Mouse (Mus musculus) neural tube, embryonic 12.5 days (tissue): Measurements from ENCODE around the gene Cdc20b. TPM values are rescaled to one million over a fixed set of nuclear protein-coding genes. Genes with fewer than 3 reads are reported as not detected.
"Not testable (repeated sequence)": the region's sequence is repeated elsewhere in the genome, so short reads cannot be mapped to it uniquely, and the experiment has no call there.

Experiments used
- ATAC-seq: fragments of 200-750 bp; cut with Nextera tagmentation; 2 replicates; pipeline ENCODE4 v1.8.0; 2017; ENCODE audit warnings: low read depth, mild to moderate bottlenecking, moderate TSS enrichment, moderate library complexity; ENCODE audit not compliant: low FRiP score
- H3K27ac ChIP-seq: fragments of 300-500 bp; sonication (generic); 2 replicates; pipeline ENCODE4 v1.5.1; 2016
- H3K27me3 ChIP-seq: fragments of 300-500 bp; sonication (generic); replicated peaks from 2 replicates; pipeline ENCODE4 v1.6.1; 2016; ENCODE audit warnings: mild to moderate bottlenecking
- H3K36me3 ChIP-seq: fragments of 300-500 bp; sonication (generic); 2 replicates; pipeline ENCODE4 v1.6.1; 2016; ENCODE audit warnings: mild to moderate bottlenecking
- H3K4me1 ChIP-seq: fragments of 300-500 bp; sonication (generic); 2 replicates; pipeline ENCODE4 v1.6.1; 2016
- H3K4me2 ChIP-seq: fragments of 300-500 bp; sonication (generic); replicated peaks from 2 replicates; pipeline ENCODE4 v1.6.1; 2016; ENCODE audit warnings: mild to moderate bottlenecking
- H3K4me3 ChIP-seq: fragments of 300-500 bp; sonication (generic); 2 replicates; pipeline ENCODE4 v1.5.1; 2016
- H3K9ac ChIP-seq: fragments of 300-500 bp; sonication (generic); 2 replicates; pipeline ENCODE4 v1.6.1; 2016; ENCODE audit warnings: mild to moderate bottlenecking
- H3K9me3 ChIP-seq: fragments of 300-500 bp; sonication (generic); 2 replicates; pipeline ENCODE4 v1.6.1; 2016; ENCODE audit warnings: mild to moderate bottlenecking
- WGBS: fragments of 180-500 bp; shearing (Covaris S2); methylation state at CpG from one replicate; pipeline ENCODE4 v1.1.7; 2016; 5-methylcytosine and 5-hydroxymethylcytosine counted together
- polyA plus RNA-seq: library from polyadenylated mRNA; unstranded; fragments of >200 nt; fragmentation: Nextera tagmentation; extraction: Ambion mirVana; gene quantifications from 2 replicates; pipeline ENCODE4 v1.2.1, GENCODE M21; 2016

The Cdc20b gene
- polyA plus RNA-seq, 1 experiment from 2014 or later = not detected

DNA sequence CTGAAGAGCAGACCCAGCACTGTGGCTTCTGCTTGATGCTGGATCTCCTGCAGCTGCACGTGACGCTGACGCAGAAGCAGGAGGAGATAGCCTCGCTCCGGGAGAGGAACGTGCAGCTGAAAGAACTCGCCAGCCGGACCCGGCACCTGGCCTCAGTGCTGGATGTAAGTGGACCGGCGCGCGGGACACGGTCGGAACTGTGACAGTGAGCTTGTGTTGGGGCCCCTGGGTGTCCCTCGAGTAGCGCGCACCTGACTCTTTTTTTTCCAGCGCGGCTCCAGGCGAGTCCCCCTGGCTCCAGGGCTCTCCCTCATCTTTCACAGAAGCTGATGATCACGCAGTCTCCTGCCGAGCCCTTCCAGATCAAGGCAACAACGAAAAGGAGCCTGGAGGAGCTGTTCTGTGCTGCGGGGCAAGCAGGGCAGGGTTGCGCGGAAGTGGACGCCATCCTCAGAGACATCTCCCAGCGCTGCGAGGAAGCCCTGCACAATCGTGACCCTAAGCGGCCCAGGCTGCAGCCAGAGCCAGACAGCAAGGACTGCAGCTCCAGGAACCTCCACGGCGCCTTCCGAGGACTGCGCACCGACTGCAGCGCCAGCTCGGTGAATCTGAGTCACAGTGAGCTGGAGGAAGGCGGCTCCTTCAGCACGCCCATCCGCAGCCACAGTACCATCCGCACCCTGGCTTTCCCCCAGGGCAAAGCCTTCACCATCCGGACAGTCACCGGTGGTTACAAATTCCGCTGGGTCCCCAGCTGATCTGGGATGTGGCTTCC is 36.3 kb upstream of the Cdc20b start:
- Histone ChIP-seq H3K9ac (peak overlapping the region; percentile 46), H3K27me3 (peaks cover 78% of the 10 kb centered on the region), H3K4me2 (peak overlapping the region; percentile 81), H3K36me3 (no peaks in the 10 kb centered on the region), H3K4me3 (peak overlapping the region; percentile 40), H3K4me1 (peaks cover 16% of the 10 kb centered on the region), H3K9me3 (no peaks in the 10 kb centered on the region), H3K27ac (no peak overlapping the region)
- under 1% methylated on average over 46 of the region's 46 CpGs for whole genome bisulfite sequencing
- peak; percentile 54; the same call in 1 of the 2 replicates for ATAC-seq

DNA sequence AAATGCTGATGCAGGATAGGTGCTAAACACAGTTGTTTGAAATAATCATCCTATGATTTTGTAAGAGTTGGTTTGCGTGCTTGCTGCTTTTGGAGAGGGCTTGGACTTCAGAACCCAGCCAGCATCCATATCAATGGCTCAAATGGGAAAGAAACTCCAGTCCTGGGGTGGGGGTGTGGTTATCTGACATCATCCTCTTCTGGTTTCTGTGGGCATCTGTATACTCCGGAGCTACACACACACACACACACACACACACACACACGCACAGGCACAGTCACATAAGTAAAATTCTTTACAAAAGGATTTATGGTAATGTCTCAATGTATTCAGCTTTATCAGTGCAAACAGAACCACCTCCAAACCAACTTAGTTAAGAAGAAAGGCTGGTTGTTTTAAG is 34.8 kb upstream of the Cdc20b start:
- WGBS = 79% methylated on average over 3 of the region's 3 CpGs
- Histone ChIP-seq H3K4me3 (no peak overlapping the region), H3K27me3 (peaks cover 63% of the 10 kb centered on the region), H3K4me1 (peaks cover 10% of the 10 kb centered on the region), H3K27ac (no peak overlapping the region), H3K9ac (no peak overlapping the region), H3K9me3 (no peaks in the 10 kb centered on the region), H3K4me2 (no peak overlapping the region), H3K36me3 (no peaks in the 10 kb centered on the region)
- no peak for ATAC-seq

DNA sequence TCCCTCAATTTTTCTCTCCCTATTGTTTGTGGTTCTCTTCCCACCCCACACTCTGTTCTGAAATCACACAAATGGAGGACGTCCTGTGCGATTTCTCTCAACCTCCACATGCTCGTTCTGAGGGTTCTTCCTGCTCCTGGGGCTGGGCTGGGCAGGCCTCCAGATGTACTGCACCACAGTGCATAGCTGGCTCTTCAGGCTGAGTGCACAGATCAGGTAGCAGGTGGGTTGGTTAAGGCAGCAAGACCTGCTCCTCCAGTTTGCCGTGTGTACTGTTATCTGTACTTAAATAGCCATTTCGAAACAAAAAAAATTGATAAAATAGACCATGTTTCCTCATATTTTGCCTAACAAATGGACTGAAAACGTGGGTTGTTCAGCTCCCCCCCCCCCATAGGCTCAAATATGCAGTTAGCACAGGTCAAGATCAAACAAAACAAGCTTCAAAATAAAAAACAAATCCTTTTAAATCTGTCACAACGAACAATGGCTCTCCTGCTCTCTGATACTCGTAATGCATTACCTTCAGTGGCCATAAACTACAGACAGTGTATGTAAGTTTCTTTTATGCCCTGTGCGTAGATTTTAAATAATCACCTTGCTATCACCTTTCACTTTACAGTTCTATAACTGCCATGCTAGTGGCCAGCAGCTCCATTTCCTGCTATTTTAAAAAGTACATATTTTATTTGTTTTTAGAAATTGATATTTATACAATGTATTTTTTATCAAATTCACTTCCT is 34.2 kb upstream of the Cdc20b start:
- no peaks in the 10 kb centered on the region for H3K36me3 ChIP-seq
- H3K27me3 ChIP-seq = peaks cover 56% of the 10 kb centered on the region
- no peak overlapping the region for H3K4me3 ChIP-seq
- no peak overlapping the region for H3K9ac ChIP-seq
- no peak overlapping the region for H3K27ac ChIP-seq
- ATAC-seq = no peak
- no peak overlapping the region for H3K4me2 ChIP-seq
- peaks cover 10% of the 10 kb centered on the region for H3K4me1 ChIP-seq
- no peaks in the 10 kb centered on the region for H3K9me3 ChIP-seq
- WGBS = 75% methylated on average over 9 of the region's 9 CpGs

DNA sequence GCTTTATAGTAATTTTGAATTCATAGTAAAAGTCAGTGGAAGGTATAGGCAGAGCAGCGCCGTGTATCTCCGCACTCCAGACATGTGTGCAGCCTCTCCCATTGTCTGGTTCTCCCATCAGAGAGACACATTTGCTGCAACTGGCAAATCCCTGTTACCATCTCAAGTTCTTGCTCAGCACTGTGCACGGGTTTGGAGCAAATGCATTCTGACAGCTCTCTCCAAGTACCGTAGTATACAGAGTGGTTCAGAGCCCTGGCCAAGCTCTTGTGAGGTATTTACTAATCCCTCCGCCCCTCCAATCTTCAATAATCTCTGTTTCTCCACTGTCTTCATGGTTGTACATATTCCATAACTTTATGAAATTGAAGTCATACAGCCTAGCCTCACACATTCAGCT is 22.2 kb upstream of the Cdc20b start:
- WGBS = 89% methylated on average over 6 of the region's 6 CpGs
- Histone ChIP-seq H3K9ac (no peak overlapping the region), H3K27ac (no peak overlapping the region)

DNA sequence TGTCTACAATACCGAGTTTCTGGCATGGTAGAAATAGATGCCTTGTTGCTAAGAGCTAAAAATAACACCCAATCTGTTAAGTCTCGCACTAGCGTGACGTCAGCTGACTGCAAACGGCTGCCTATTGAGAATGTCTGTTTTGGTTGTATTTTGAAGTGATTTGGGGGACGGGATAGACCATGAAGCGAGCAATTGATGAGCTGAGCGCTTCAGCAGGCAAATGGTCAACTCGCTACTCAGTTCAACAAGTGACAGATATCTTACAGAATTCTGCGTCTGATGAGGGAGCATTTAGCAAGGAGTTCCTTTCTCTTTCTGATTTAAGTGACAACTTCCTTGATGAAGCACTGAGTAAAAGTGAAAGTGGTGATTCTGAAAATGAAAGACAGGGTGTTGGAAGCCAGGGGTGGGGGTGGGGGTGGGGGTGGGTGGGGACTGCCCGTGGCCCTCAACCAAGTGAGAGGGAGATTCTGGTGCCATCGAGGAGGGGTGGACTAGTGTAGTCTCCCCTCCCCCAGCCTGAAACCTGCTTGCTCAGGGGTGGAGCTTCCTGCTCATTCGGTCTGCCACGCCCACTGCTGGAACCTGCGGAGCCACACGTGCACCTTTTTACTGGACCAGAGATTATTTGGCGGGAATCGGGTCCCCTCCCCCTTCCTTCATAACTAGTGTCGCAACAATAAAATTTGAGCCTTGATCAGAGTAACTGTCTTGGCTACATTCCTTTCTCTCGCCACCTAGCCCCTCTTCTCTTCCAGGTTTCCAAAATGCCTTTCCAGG is 21.5 kb upstream of the Cdc20b start:
- WGBS = 63% methylated on average over 20 of the region's 20 CpGs
- not testable (repeated sequence) for H3K4me3 ChIP-seq, H3K4me1 ChIP-seq, H3K27ac ChIP-seq, H3K9me3 ChIP-seq, H3K36me3 ChIP-seq, H3K27me3 ChIP-seq, ATAC-seq, H3K4me2 ChIP-seq, H3K9ac ChIP-seq

More for the DNA sequence above, 22.2 kb upstream of the Cdc20b start:
- H3K4me1 ChIP-seq = no peaks in the 10 kb centered on the region
- no peaks in the 10 kb centered on the region for H3K9me3 ChIP-seq
- no peak for ATAC-seq
- H3K4me2 ChIP-seq = no peak overlapping the region
- H3K27me3 ChIP-seq = no peaks in the 10 kb centered on the region
- no peak overlapping the region for H3K4me3 ChIP-seq
- H3K36me3 ChIP-seq = no peaks in the 10 kb centered on the region

DNA sequence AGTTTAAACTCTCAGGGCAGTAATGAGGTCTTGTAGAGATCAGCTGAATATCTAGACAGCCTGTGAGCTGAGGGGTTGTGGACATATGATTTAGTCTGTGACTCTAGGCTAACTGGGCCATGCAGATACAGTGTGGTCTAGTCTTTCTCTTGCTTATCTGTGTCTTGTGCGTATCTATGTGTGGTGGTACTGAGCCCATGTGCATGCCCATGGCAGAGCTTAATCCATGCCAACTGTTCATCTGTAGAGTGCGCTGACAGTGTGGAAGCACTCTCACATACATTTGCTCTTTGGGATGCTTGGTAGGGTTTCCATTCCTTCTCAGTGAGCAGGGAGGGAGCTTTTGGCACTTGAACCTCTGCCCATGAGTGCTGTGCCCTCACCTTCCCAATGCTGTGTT is 13.4 kb upstream of the Cdc20b start:
- Histone ChIP-seq H3K27me3 (no peaks in the 10 kb centered on the region), H3K9me3 (no peaks in the 10 kb centered on the region), H3K36me3 (no peaks in the 10 kb centered on the region), H3K4me2 (no peak overlapping the region), H3K4me1 (no peaks in the 10 kb centered on the region), H3K4me3 (no peak overlapping the region), H3K9ac (no peak overlapping the region), H3K27ac (no peak overlapping the region)
- ATAC-seq = no peak
- WGBS = 88% methylated on average over 2 of the region's 2 CpGs

DNA sequence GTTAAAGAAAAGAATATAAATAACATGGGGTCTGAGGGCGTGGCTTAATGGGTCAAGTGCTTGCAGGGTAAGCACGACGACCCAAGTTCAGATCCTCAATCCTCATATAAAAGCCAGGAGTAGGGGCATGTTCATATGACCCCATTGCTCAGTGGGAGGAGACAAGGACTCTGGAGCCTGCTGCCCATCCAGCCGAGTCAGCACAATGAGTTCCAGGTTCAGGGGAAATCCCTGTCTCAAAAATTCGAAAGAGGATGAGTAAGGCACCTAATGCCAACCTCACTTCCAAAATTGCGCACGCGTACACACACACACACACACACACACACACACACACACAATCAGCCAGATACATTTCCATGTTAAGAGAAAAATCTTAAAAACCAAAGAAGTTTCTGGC is 12.4 kb upstream of the Cdc20b start:
- Histone ChIP-seq H3K9me3 (no peaks in the 10 kb centered on the region), H3K27me3 (no peaks in the 10 kb centered on the region), H3K36me3 (no peaks in the 10 kb centered on the region), H3K27ac (no peak overlapping the region), H3K9ac (no peak overlapping the region), H3K4me1 (no peaks in the 10 kb centered on the region), H3K4me3 (no peak overlapping the region), H3K4me2 (no peak overlapping the region)
- WGBS = 68% methylated on average over 8 of the region's 8 CpGs
- no peak for ATAC-seq

DNA sequence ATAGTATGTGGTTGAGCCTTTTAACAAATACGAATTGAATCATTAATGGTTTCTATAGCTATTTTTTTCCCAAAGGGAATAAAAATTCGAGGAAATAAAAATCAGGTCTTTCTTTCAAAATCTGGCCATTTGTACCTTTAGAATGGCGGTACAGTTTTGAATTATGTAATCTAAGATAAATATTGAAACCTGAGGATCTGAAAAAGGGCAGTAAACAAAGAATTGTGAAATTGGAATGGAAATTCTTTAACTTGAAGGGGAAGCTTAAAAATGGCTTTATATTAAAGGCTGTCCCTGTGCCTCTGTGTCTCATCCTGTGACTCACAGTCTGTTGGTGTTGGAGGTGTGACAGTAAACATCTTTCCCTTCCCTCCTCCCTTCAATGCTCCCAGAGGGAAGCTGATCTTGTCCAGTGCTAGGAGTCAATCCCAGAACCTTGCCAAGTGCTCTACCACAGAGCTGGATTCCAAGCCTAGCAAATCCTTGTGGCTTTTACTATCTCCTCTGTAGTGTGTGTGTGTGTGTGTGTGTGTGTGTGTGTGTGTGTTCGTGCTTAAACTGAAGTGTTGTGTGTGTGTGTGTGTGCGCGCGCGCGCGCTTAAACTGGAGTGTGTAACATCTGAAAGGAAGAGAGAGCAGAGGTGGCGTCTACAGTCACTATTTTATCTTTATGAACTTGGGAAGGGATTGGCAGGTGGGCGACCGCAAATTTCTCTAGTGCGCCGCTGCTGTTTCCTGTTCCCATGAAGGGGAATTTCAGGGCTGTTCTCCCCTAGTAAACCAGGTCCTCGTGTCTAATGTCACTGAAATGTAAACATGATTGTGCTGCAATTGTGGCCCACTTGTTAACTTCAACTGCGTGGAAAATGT is 11.4 kb upstream of the Cdc20b start:
- no peak overlapping the region for H3K9ac ChIP-seq
- no peaks in the 10 kb centered on the region for H3K4me1 ChIP-seq
- 86% methylated on average over 17 of the region's 17 CpGs for WGBS
- no peaks in the 10 kb centered on the region for H3K27me3 ChIP-seq
- no peak for ATAC-seq
- H3K9me3 ChIP-seq = no peaks in the 10 kb centered on the region
- no peaks in the 10 kb centered on the region for H3K36me3 ChIP-seq
- no peak overlapping the region for H3K4me3 ChIP-seq
- no peak overlapping the region for H3K4me2 ChIP-seq
- H3K27ac ChIP-seq = no peak overlapping the region

DNA sequence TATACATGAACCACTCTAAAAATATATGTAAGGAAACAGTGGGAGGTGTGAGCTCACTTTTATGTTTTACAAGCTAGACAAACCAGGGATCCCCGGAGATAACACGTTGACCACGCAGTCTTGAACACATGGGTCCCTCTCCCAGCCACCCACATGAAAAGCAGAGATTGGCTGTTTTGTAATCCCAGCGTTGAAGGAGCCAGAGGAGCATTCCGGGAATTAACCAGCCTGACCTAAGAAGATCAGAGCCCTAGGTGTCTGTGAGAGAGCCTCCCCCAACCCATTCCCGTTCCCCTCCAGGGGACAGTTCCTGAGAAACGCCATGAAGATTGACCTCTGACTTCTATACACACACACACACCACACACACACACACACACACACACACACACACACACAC is 3.6 kb upstream of the Cdc20b start:
- 2% methylated on average over 7 of the region's 7 CpGs for WGBS
- H3K36me3 ChIP-seq = no peaks in the 10 kb centered on the region
- no peak overlapping the region for H3K9ac ChIP-seq
- no peak overlapping the region for H3K27ac ChIP-seq
- H3K4me1 ChIP-seq = peaks cover 10% of the 10 kb centered on the region
- peaks cover 48% of the 10 kb centered on the region for H3K27me3 ChIP-seq
- peak overlapping the region; percentile 46; the same call in 1 of the 2 replicates for H3K4me3 ChIP-seq
- ATAC-seq = 0 out of 2 replicates have a peak, but pooled peaks have one; percentile 2
- no peaks in the 10 kb centered on the region for H3K9me3 ChIP-seq
- H3K4me2 ChIP-seq = peak overlapping the region; percentile 83

DNA sequence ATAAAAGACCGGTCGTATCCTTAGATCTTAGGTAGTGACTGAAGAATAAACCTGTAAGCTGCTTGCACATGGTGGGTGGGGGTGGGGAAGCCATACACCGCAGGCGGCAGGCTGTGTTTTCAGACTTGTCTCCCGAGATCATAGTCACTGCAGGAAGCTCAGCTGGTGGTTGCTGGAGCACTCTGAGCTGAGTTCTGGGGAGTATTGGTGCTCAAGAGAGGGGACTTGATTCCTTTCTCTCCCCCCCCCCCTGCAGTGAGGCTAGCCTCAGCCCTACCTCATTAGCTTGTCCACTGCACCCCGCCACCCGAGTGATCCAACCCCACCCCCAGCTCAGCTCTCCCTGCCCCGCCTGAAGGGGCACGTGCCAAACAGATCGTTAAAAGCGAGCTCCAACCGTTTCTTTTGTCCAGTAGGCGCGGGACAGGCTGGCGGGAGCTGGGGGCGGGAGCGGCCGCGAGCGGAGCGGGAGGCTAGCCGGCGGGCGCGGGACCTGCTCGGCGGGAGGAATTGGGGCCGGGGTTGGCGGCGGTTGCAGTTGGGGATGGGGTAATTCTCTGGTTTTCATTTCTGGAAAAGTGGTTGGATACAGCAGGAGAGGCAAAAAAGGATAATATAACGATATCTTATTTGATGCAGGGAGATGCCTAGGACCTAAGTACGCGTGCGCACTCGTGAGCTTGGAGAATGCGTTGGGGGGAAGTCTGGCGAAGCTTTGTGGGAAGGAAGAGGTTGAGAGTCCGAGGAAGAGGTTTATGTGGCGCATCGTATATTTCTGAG is 2.9 kb upstream of the Cdc20b start:
- Histone ChIP-seq H3K4me2 (peak overlapping the region; percentile 83), H3K27ac (0 out of 2 replicates have a peak overlapping the region, but pooled peaks have one; percentile 21), H3K9me3 (no peaks in the 10 kb centered on the region), H3K9ac (peak overlapping the region; percentile 56), H3K36me3 (no peaks in the 10 kb centered on the region), H3K4me1 (peaks cover 10% of the 10 kb centered on the region), H3K4me3 (peak overlapping the region; percentile 46), H3K27me3 (peaks cover 48% of the 10 kb centered on the region)
- 1% methylated on average over 40 of the region's 40 CpGs for WGBS
- ATAC-seq = peak; percentile 70

DNA sequence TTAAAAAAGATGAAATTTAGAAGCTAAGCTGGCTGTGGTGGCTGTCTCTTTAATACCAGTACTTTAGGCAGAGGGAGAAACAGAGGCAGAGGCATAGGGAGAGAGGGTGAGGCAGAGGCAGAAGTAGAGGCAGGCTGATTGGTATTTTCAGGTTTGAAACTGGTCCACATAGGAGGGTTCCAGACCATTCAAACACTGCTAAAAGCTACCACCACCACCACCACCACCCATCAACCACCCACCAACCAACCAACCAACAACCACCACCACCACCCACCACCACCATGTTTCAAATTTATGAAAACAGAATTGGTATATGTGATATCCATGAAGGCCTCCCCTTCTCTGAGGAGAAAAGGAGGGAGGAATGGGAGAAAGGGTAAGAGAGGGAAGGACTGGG is 2.1 kb upstream of the Cdc20b start:
- Histone ChIP-seq H3K4me1 (peaks cover 10% of the 10 kb centered on the region), H3K9me3 (no peaks in the 10 kb centered on the region), H3K36me3 (no peaks in the 10 kb centered on the region), H3K27ac (no peak overlapping the region), H3K4me2 (no peak overlapping the region; the same call in 1 of the 2 replicates), H3K27me3 (peaks cover 48% of the 10 kb centered on the region), H3K9ac (no peak overlapping the region), H3K4me3 (no peak overlapping the region)
- ATAC-seq = no peak
